In genomic region chr2:5652071-5652470, GRCm38 (mm10) we compare ENCODE assay signal across 9 mouse cellular contexts.
"Had no signal": no experiment of that assay in that cellular context is flagged by ENCODE, and none has a peak within 500 bp of the region (broad histone marks: within the 10 kb centered on the region; RNA-seq: fewer than 3 reads in every experiment).

No protein-coding gene starts in this region.

- H3K27ac ChIP-seq: limb, embryonic 13.5 days; liver, embryonic 14.5 days; midbrain, embryonic 13.5 days; neural tube, embryonic 15.5 days had no signal

- H3K4me1 ChIP-seq: limb, embryonic 13.5 days; midbrain, embryonic 13.5 days; neural tube, embryonic 15.5 days had no signal

- H3K4me3 ChIP-seq: limb, embryonic 13.5 days; midbrain, embryonic 13.5 days; myocyte; neural tube, embryonic 15.5 days had no signal

- ATAC-seq: midbrain, embryonic 13.5 days had no signal

- H3K36me3 ChIP-seq: limb, embryonic 13.5 days; midbrain, embryonic 13.5 days; neural tube, embryonic 15.5 days had no signal

- H3K27me3 ChIP-seq: limb, embryonic 13.5 days; midbrain, embryonic 13.5 days; neural tube, embryonic 15.5 days had no signal

- H3K4me2 ChIP-seq: limb, embryonic 13.5 days; midbrain, embryonic 13.5 days; neural tube, embryonic 15.5 days had no signal

- H3K9me3 ChIP-seq: limb, embryonic 13.5 days; midbrain, embryonic 13.5 days; neural tube, embryonic 15.5 days had no signal

- DNase-seq: kidney, adult 18-20 months; kidney, postnatal 36 days; lung, adult 18-20 months; right cerebral cortex, adult 18-20 months had no signal

- H3K9ac ChIP-seq: limb, embryonic 13.5 days; liver, embryonic 14.5 days; midbrain, embryonic 13.5 days; neural tube, embryonic 15.5 days had no signal
